Mouse (Mus musculus): ENCODE measurements around the gene Smarcad1.
A peak's percentile ranks its signal among the peaks of the same experiment; 100 is the strongest.

Gene Smarcad1

GRCm38 (mm10) chr6:65117540-65117939 is 75.2 kb downstream of the Smarcad1 start:
- no peak for DNase-seq

- DNase-seq, result peak in 1 of 2 experiments; percentile 27
Measured at GRCm38 (mm10) chr6:65126074-65126726, 83.8 kb downstream of the Smarcad1 start.

GRCm38 (mm10) chr6:65132376-65132775 is 90.0 kb downstream of the Smarcad1 start:
- no peak for DNase-seq

- no peak for DNase-seq
Measured at GRCm38 (mm10) chr6:65137802-65138201, 95.4 kb downstream of the Smarcad1 start.

GRCm38 (mm10) chr6:65138243-65138642 is 95.9 kb downstream of the Smarcad1 start:
- no peak for DNase-seq

- no peak for DNase-seq
Measured at GRCm38 (mm10) chr6:65140082-65140749, 97.8 kb downstream of the Smarcad1 start.

- no peak for DNase-seq
Measured at GRCm38 (mm10) chr6:65140750-65141243, 98.4 kb downstream of the Smarcad1 start.

- no peak for DNase-seq
Measured at GRCm38 (mm10) chr6:65142316-65142715, 99.9 kb downstream of the Smarcad1 start.

GRCm38 (mm10) chr6:65144621-65145205 is 102.3 kb downstream of the Smarcad1 start, which contains the start of gene Hpgds:
Hpgds (minus strand) TSS chr6:65144908.
- DNase-seq, result peak in 1 of 2 experiments; percentile 11

- DNase-seq, result no peak
Measured at GRCm38 (mm10) chr6:65146363-65146762, 104.0 kb downstream of the Smarcad1 start.

GRCm38 (mm10) chr6:65150703-65151102 is 108.3 kb downstream of the Smarcad1 start:
- no peak for DNase-seq

GRCm38 (mm10) chr6:65153570-65153969 is 111.2 kb downstream of the Smarcad1 start:
- no peak for DNase-seq

GRCm38 (mm10) chr6:65157042-65157441 is 114.7 kb downstream of the Smarcad1 start:
- no peak for DNase-seq

- DNase-seq, result no peak
Measured at GRCm38 (mm10) chr6:65159381-65159942, 117.1 kb downstream of the Smarcad1 start.

- no peak for DNase-seq
Measured at GRCm38 (mm10) chr6:65164137-65164536, 121.8 kb downstream of the Smarcad1 start.

GRCm38 (mm10) chr6:65164977-65165376 is 122.6 kb downstream of the Smarcad1 start:
- no peak for DNase-seq

All from kidney, adult 8-10 months (tissue).